Mouse (Mus musculus): ENCODE results near the gene Pcdh15. TPM values are rescaled to one million over a fixed set of nuclear protein-coding genes. Genes with fewer than 3 reads are reported as not detected.

Gene Pcdh15
- total and polyA plus RNA-seq, 2 experiments from 2014 or later, result 0.27 to 0.46 TPM

GRCm38 (mm10) chr10:74480779-74481178 is 1381.6 kb downstream of the Pcdh15 start:
- ATAC-seq (ENCODE audit: insufficient read depth, low read depth) (no peak), DNase-seq (ENCODE audit: low spot score) (no peak)
- no peak overlapping the region for H3K9ac ChIP-seq (replicated peaks; ENCODE audit: low read depth, low read length)
- H3K4me2 ChIP-seq (ENCODE audit: low read depth, low read length), result no peak overlapping the region
- H3K36me3 ChIP-seq (replicated peaks; ENCODE audit: control insufficient read depth, insufficient read depth, low read length), result no peaks in the 10 kb centered on the region
- no peak overlapping the region for H3K4me3 ChIP-seq (ENCODE audit: low read depth, low read length)
- no peaks in the 10 kb centered on the region for H3K27me3 ChIP-seq (ENCODE audit: control insufficient read depth, insufficient read depth, low read length)
- TF ChIP-seq EP300 (IDR thresholded peaks at IDR 0.05; ENCODE audit: low read depth) (no peak), CTCF (IDR thresholded peaks at IDR 0.05; ENCODE audit: low read depth) (no peak)
- 67% methylated on average over 3 of the region's 3 CpGs for WGBS
- H3K27ac ChIP-seq (ENCODE audit: low read depth), result no peak overlapping the region
- H3K4me1 ChIP-seq (ENCODE audit: control insufficient read depth, insufficient read depth), result no peaks in the 10 kb centered on the region
- H3K9me3 ChIP-seq (replicated peaks; ENCODE audit: control insufficient read depth, low read length), result no peaks in the 10 kb centered on the region

GRCm38 (mm10) chr10:74512315-74512714 is 1413.2 kb downstream of the Pcdh15 start:
- H3K9ac ChIP-seq (replicated peaks; ENCODE audit: low read depth, low read length), result no peak overlapping the region
- TF ChIP-seq EP300 (IDR thresholded peaks at IDR 0.05; ENCODE audit: low read depth) (no peak), CTCF (IDR thresholded peaks at IDR 0.05; ENCODE audit: low read depth) (no peak)
- DNase-seq (ENCODE audit: low spot score) (no peak), ATAC-seq (ENCODE audit: insufficient read depth, low read depth) (no peak)
- no peak overlapping the region for H3K4me3 ChIP-seq (ENCODE audit: low read depth, low read length)
- H3K4me1 ChIP-seq (ENCODE audit: control insufficient read depth, insufficient read depth), result no peaks in the 10 kb centered on the region
- no peaks in the 10 kb centered on the region for H3K9me3 ChIP-seq (replicated peaks; ENCODE audit: control insufficient read depth, low read length)
- H3K4me2 ChIP-seq (ENCODE audit: low read depth, low read length), result no peak overlapping the region
- 31% methylated on average over 3 of the region's 3 CpGs for WGBS
- H3K36me3 ChIP-seq (replicated peaks; ENCODE audit: control insufficient read depth, insufficient read depth, low read length), result no peaks in the 10 kb centered on the region
- no peak overlapping the region for H3K27ac ChIP-seq (ENCODE audit: low read depth)
- H3K27me3 ChIP-seq (ENCODE audit: control insufficient read depth, insufficient read depth, low read length), result no peaks in the 10 kb centered on the region

GRCm38 (mm10) chr10:74513743-74514142 is 1414.6 kb downstream of the Pcdh15 start:
- Histone ChIP-seq H3K9ac (replicated peaks; ENCODE audit: low read depth, low read length) (no peak overlapping the region), H3K4me2 (ENCODE audit: low read depth, low read length) (no peak overlapping the region), H3K4me1 (ENCODE audit: control insufficient read depth, insufficient read depth) (no peaks in the 10 kb centered on the region), H3K9me3 (replicated peaks; ENCODE audit: control insufficient read depth, low read length) (no peaks in the 10 kb centered on the region), H3K4me3 (ENCODE audit: low read depth, low read length) (no peak overlapping the region), H3K36me3 (replicated peaks; ENCODE audit: control insufficient read depth, insufficient read depth, low read length) (no peaks in the 10 kb centered on the region), H3K27me3 (ENCODE audit: control insufficient read depth, insufficient read depth, low read length) (no peaks in the 10 kb centered on the region), H3K27ac (ENCODE audit: low read depth) (no peak overlapping the region)
- ATAC-seq (ENCODE audit: insufficient read depth, low read depth) (no peak), DNase-seq (ENCODE audit: low spot score) (no peak)
- TF ChIP-seq EP300 (IDR thresholded peaks at IDR 0.05; ENCODE audit: low read depth) (no peak), CTCF (IDR thresholded peaks at IDR 0.05; ENCODE audit: low read depth) (no peak)

GRCm38 (mm10) chr10:74538371-74538770 is 1439.2 kb downstream of the Pcdh15 start:
- H3K36me3 ChIP-seq (replicated peaks; ENCODE audit: control insufficient read depth, insufficient read depth, low read length), result no peaks in the 10 kb centered on the region
- 75% methylated on average over 2 of the region's 2 CpGs for WGBS
- no peak for DNase-seq (ENCODE audit: low spot score)
- H3K4me2 ChIP-seq (ENCODE audit: low read depth, low read length), result no peak overlapping the region
- ATAC-seq (ENCODE audit: insufficient read depth, low read depth), result no peak
- no peaks in the 10 kb centered on the region for H3K4me1 ChIP-seq (ENCODE audit: control insufficient read depth, insufficient read depth)
- no peak for TF ChIP-seq CTCF (IDR thresholded peaks at IDR 0.05; ENCODE audit: low read depth)
- TF ChIP-seq EP300 (IDR thresholded peaks at IDR 0.05; ENCODE audit: low read depth), result no peak
- H3K27ac ChIP-seq (ENCODE audit: low read depth), result no peak overlapping the region
- H3K9ac ChIP-seq (replicated peaks; ENCODE audit: low read depth, low read length), result no peak overlapping the region
- H3K4me3 ChIP-seq (ENCODE audit: low read depth, low read length), result no peak overlapping the region
- no peaks in the 10 kb centered on the region for H3K27me3 ChIP-seq (ENCODE audit: control insufficient read depth, insufficient read depth, low read length)
- H3K9me3 ChIP-seq (replicated peaks; ENCODE audit: control insufficient read depth, low read length), result no peaks in the 10 kb centered on the region

GRCm38 (mm10) chr10:74555326-74555725 is 1456.2 kb downstream of the Pcdh15 start:
- Histone ChIP-seq H3K4me2 (ENCODE audit: low read depth, low read length) (no peak overlapping the region), H3K4me1 (ENCODE audit: control insufficient read depth, insufficient read depth) (no peaks in the 10 kb centered on the region), H3K27me3 (ENCODE audit: control insufficient read depth, insufficient read depth, low read length) (no peaks in the 10 kb centered on the region), H3K36me3 (replicated peaks; ENCODE audit: control insufficient read depth, insufficient read depth, low read length) (no peaks in the 10 kb centered on the region), H3K4me3 (ENCODE audit: low read depth, low read length) (no peak overlapping the region), H3K9ac (replicated peaks; ENCODE audit: low read depth, low read length) (no peak overlapping the region), H3K9me3 (replicated peaks; ENCODE audit: control insufficient read depth, low read length) (no peaks in the 10 kb centered on the region), H3K27ac (ENCODE audit: low read depth) (no peak overlapping the region)
- TF ChIP-seq EP300 (IDR thresholded peaks at IDR 0.05; ENCODE audit: low read depth), result no peak
- no peak for TF ChIP-seq CTCF (IDR thresholded peaks at IDR 0.05; ENCODE audit: low read depth)
- DNase-seq (ENCODE audit: low spot score), result no peak
- WGBS, result 69% methylated on average over 2 of the region's 2 CpGs
- no peak for ATAC-seq (ENCODE audit: insufficient read depth, low read depth)

- no peak overlapping the region for H3K4me3 ChIP-seq (ENCODE audit: low read depth, low read length)
- no peak for DNase-seq (ENCODE audit: low spot score)
- no peak overlapping the region for H3K4me2 ChIP-seq (ENCODE audit: low read depth, low read length)
- WGBS, result 65% methylated on average over 3 of the region's 3 CpGs
- no peaks in the 10 kb centered on the region for H3K36me3 ChIP-seq (replicated peaks; ENCODE audit: control insufficient read depth, insufficient read depth, low read length)
- H3K9me3 ChIP-seq (replicated peaks; ENCODE audit: control insufficient read depth, low read length), result no peaks in the 10 kb centered on the region
- H3K9ac ChIP-seq (replicated peaks; ENCODE audit: low read depth, low read length), result no peak overlapping the region
- H3K27me3 ChIP-seq (ENCODE audit: control insufficient read depth, insufficient read depth, low read length), result no peaks in the 10 kb centered on the region
- TF ChIP-seq EP300 (IDR thresholded peaks at IDR 0.05; ENCODE audit: low read depth) (no peak), CTCF (IDR thresholded peaks at IDR 0.05; ENCODE audit: low read depth) (no peak)
- no peak overlapping the region for H3K27ac ChIP-seq (ENCODE audit: low read depth)
- no peak for ATAC-seq (ENCODE audit: insufficient read depth, low read depth)
- H3K4me1 ChIP-seq (ENCODE audit: control insufficient read depth, insufficient read depth), result no peaks in the 10 kb centered on the region
Measured at GRCm38 (mm10) chr10:74569603-74570002, 1470.5 kb downstream of the Pcdh15 start.
